Mouse (Mus musculus) forebrain, embryonic 14.5 days (tissue): ENCODE results near the gene Ccdc77. TPM values are rescaled to one million over a fixed set of nuclear protein-coding genes. Genes with fewer than 3 reads are reported as not detected.

Source experiments
- ATAC-seq: fragments of 200-750 bp; cut with Nextera tagmentation; 2 replicates; pipeline ENCODE4 v1.8.0; 2017; ENCODE audit warnings: mild to moderate bottlenecking, moderate library complexity
- DNase-seq: peaks from one replicate; pipeline ENCODE4 v3.0.0-alpha.2; 2015; ENCODE audit warnings: low spot score
- H3K27ac ChIP-seq: fragments of 300-500 bp; sonication (generic); 2 replicates; pipeline ENCODE4 v1.5.1; 2014; ENCODE audit warnings: low read depth, mild to moderate bottlenecking, control low read depth, low read length, moderate library complexity
- H3K27me3 ChIP-seq: fragments of 300-500 bp; sonication (generic); replicated peaks from 2 replicates; pipeline ENCODE4 v1.6.1; 2014; ENCODE audit warnings: low read length, control low read depth, mixed read lengths; ENCODE audit not compliant: control insufficient read depth, insufficient read depth
- H3K36me3 ChIP-seq: fragments of 300-500 bp; sonication (generic); 2 replicates; pipeline ENCODE4 v1.6.1; 2014; ENCODE audit warnings: low read length, control low read depth; ENCODE audit not compliant: control insufficient read depth, insufficient read depth
- H3K4me1 ChIP-seq: fragments of 300-500 bp; sonication (generic); 2 replicates; pipeline ENCODE4 v1.6.1; 2014; ENCODE audit warnings: antibody characterized with exemption, low read length, control low read depth; ENCODE audit not compliant: control insufficient read depth, insufficient read depth
- H3K4me2 ChIP-seq: fragments of 300-500 bp; sonication (generic); 2 replicates; pipeline ENCODE4 v1.6.1; 2014; ENCODE audit warnings: mild to moderate bottlenecking, control low read depth, low read length
- H3K4me3 ChIP-seq: fragments of 300-500 bp; sonication (generic); 2 replicates; pipeline ENCODE4 v1.5.1; 2014; ENCODE audit warnings: low read depth, low read length, control low read depth
- H3K9ac ChIP-seq: fragments of 300-500 bp; sonication (generic); 2 replicates; pipeline ENCODE4 v1.6.1; 2014; ENCODE audit warnings: mild to moderate bottlenecking, low read length, control low read depth, moderate library complexity
- H3K9me3 ChIP-seq: fragments of 300-500 bp; sonication (generic); replicated peaks from 2 replicates; pipeline ENCODE4 v1.6.1; 2016; ENCODE audit warnings: low read length, control low read depth, mixed read lengths; ENCODE audit not compliant: control insufficient read depth
- WGBS: fragments of 180-500 bp; shearing (Covaris S2); extraction: QIAGEN DNeasy Blood & Tissue Kit; methylation state at CpG from one replicate; pipeline ENCODE4 v1.1.7; 2014; 5-methylcytosine and 5-hydroxymethylcytosine counted together
- polyA plus RNA-seq: library from polyadenylated mRNA; unstranded; fragments of >200 nt; fragmentation: Nextera tagmentation; extraction: Ambion mirVana; gene quantifications from 2 replicates; pipeline ENCODE4 v1.2.1, GENCODE M21; 2014

The Ccdc77 gene
- polyA plus RNA-seq = 12.3 and 14.5 TPM in 2 replicates

DNA sequence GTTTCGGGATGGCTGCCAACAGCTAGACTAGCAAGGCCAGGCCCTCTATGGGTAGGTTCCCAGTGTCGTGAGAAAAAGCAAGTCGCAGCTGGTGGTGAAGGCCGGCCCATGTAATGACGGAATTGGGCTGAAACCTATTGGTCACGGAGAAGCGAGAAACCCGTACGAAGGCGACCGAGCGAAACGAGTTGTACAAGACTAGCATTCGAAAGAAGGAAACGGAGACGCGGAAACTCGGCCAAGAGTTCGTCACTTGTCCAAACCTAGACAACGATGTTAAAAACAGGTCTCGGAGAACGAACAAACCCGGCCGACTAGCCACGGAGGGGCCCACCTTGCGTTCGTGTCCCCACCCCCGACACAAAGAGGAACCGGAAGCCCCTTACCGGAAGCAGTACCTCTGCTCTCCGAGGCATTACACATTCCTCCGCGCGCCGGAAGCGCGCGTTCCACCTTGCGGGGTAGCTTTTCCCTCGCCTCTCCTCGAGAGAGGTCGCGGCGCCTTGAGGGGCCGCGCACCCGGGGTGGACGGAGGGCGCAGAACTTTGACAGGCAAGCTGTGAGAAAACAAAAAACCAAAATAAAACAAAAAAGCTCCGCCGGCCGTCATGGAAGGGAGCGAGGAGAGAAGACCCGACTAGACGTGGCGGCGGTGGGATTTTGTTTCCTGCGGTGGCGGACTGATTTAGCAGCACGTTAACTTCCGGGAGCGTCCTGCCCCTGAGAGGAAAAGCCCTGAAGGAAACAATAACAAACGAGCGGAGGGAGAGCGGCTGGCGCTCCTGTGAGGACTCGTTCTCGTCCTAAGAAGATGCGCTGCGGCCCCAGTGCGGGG is at the start of gene Ccdc77, which contains the start of gene Kdm5a:
TSS of gene Ccdc77 (minus strand) at position 687 of the 835 bp plus-strand sequence.
TSS of gene Kdm5a (plus strand) at position 437 of the 835 bp plus-strand sequence.
- H3K36me3 ChIP-seq = peaks cover 17% of the 10 kb centered on the region
- WGBS = under 1% methylated on average over 70 of the region's 71 CpGs
- peak within 1 kb of the TSS; percentile 94 for H3K27ac ChIP-seq
- peak within 1 kb of the TSS; percentile 95 for H3K4me3 ChIP-seq
- no peaks in the 10 kb centered on the region for H3K27me3 ChIP-seq
- peak within 1 kb of the TSS; percentile 93 for H3K9ac ChIP-seq
- H3K4me1 ChIP-seq = peaks cover 16% of the 10 kb centered on the region
- DNase-seq = peak; percentile 98
- peak within 1 kb of the TSS; percentile 93 for H3K4me2 ChIP-seq
- ATAC-seq = peak; percentile 98
- H3K9me3 ChIP-seq = no peaks in the 10 kb centered on the region

DNA sequence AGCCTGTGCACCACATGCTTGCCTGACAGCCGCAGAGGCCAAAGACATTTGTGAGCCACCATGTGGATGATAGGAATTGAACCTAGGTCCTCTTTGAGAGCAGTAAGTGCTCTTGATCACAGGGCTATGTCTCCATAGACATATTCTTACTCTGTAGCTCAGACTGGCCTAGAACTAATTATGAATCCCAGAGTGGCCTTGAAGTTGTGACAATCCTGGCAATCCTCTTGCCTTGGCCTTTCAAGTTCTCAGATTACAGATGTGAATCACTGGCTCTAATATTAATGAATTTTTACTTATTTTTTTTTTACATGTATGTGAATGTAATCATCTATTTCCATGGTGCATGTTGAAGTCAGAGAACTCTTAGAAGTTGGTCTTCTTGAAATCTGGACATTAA is 39.8 kb upstream of the Ccdc77 start:
- DNase-seq (no peak), ATAC-seq (no peak)
- peaks cover 78% of the 10 kb centered on the region for H3K36me3 ChIP-seq
- no peaks in the 10 kb centered on the region for H3K27me3 ChIP-seq
- WGBS = 100% methylated on average over 1 of the region's 1 CpGs
- H3K4me3 ChIP-seq = no peak overlapping the region
- H3K9me3 ChIP-seq = no peaks in the 10 kb centered on the region
- no peak overlapping the region for H3K9ac ChIP-seq
- no peak overlapping the region for H3K27ac ChIP-seq
- H3K4me2 ChIP-seq = no peak overlapping the region
- H3K4me1 ChIP-seq = no peaks in the 10 kb centered on the region

DNA sequence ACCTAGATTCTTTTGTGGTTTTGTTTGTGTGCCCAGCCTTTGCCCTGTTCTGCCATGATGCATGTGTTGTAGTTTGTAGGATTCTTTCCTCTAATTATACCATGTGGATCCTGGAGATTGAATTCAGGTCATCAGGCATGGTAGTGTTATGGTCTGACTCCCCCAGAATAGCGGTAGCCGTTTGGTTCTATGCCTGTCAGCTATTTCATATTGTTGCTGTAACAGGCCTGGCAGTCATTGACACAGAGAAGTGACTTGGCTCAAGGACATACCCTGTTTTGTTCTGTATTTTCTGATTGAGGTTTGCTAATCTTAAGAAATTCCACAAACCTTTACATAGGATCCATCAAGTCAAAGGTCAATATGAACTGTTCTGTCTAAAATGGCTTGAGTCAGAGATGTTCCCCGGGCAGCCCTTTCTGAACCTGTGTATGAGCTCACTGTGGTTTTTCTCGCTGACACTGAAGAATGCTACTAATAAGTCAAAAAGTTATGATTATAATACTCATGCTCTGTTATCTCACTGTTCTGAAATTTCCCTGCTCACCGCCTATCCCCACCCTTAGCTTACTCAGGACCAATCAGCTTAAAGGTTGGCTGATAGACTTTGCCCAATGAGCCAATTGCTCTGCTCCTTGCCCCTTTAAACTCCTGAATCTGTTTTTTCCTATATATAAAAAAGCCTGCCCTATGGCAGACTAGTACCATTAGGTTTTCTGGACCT is 31.6 kb upstream of the Ccdc77 start:
- Histone ChIP-seq H3K4me3 (no peak overlapping the region), H3K9ac (no peak overlapping the region), H3K27ac (no peak overlapping the region), H3K36me3 (peaks cover 77% of the 10 kb centered on the region), H3K27me3 (no peaks in the 10 kb centered on the region), H3K4me1 (no peaks in the 10 kb centered on the region), H3K4me2 (no peak overlapping the region), H3K9me3 (no peaks in the 10 kb centered on the region)
- ATAC-seq (no peak), DNase-seq (no peak)
- 94% methylated on average over 5 of the region's 5 CpGs for WGBS

DNA sequence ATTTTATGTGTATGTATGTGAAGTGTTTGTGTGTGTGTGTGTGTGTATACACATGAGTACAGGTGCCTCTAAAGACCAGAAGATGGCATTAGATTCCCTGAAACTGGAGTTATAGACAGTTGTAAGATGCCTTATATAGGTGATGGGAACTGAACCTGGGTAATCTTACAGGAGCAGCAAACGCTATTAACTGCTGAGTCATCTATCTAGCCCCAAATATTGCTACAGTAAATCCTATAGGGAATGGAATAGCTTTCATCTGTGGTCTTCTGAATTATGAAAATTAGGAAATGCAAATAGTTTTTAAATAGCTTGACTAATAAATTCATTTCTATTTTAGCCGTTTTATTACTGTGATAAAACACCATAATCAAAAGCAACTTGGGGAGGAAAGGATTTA is 28.6 kb upstream of the Ccdc77 start:
- no peak for DNase-seq
- Histone ChIP-seq H3K9me3 (no peaks in the 10 kb centered on the region), H3K4me1 (no peaks in the 10 kb centered on the region), H3K27me3 (no peaks in the 10 kb centered on the region), H3K4me2 (no peak overlapping the region), H3K9ac (no peak overlapping the region), H3K36me3 (peaks cover 76% of the 10 kb centered on the region), H3K27ac (no peak overlapping the region), H3K4me3 (no peak overlapping the region)
- 95% methylated on average over 2 of the region's 2 CpGs for WGBS
- ATAC-seq = no peak

DNA sequence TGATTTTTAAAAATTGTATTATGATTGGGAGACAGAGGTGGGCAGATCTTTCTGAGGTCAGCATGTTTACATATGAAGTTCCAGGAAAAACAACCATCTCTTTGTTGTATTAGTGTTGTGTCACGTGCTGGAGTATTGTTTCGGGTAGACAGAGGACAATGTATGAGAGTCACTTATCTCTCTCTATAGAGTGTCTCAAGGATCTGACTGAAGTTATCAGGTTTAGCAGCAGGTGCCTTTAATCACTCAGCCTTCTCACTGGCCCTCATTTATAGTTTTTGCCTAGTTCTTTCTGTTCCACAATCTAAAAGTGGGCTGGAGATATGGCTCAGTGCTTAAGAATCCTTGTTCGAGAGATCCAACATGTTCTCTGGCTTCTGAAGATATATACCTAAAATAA is 25.9 kb upstream of the Ccdc77 start:
- Histone ChIP-seq H3K9me3 (no peaks in the 10 kb centered on the region), H3K27me3 (no peaks in the 10 kb centered on the region), H3K9ac (no peak overlapping the region), H3K36me3 (peaks cover 62% of the 10 kb centered on the region), H3K4me2 (no peak overlapping the region), H3K27ac (no peak overlapping the region), H3K4me3 (no peak overlapping the region), H3K4me1 (no peaks in the 10 kb centered on the region)
- ATAC-seq (no peak), DNase-seq (no peak)
- WGBS = 85% methylated on average over 3 of the region's 3 CpGs

DNA sequence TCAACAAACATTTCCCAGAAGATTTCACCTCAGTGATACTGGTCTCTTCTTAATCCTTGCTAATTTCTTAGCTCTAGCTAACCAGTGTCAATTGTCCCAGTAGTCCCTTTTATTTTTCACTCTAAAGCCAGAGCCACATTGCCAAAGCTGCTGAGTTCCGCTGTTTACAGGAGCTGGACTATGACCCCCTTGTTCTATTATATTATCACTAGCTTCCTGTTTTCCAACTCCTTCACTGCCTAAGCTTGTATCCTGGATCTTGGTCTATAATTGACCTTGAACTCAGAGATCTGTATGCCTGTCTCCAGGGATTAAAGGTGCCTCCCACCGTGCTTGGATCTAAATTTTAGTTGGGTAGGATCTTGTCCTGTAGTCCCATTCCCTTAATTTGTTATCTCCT is 12.6 kb upstream of the Ccdc77 start:
- no peak for ATAC-seq
- H3K4me3 ChIP-seq = no peak overlapping the region
- H3K27ac ChIP-seq = no peak overlapping the region
- no peak overlapping the region for H3K4me2 ChIP-seq
- no peak for DNase-seq
- no peaks in the 10 kb centered on the region for H3K4me1 ChIP-seq
- H3K9me3 ChIP-seq = no peaks in the 10 kb centered on the region
- no peak overlapping the region for H3K9ac ChIP-seq
- WGBS = 92% methylated on average over 2 of the region's 2 CpGs
- H3K36me3 ChIP-seq = peaks cover 83% of the 10 kb centered on the region
- H3K27me3 ChIP-seq = no peaks in the 10 kb centered on the region

DNA sequence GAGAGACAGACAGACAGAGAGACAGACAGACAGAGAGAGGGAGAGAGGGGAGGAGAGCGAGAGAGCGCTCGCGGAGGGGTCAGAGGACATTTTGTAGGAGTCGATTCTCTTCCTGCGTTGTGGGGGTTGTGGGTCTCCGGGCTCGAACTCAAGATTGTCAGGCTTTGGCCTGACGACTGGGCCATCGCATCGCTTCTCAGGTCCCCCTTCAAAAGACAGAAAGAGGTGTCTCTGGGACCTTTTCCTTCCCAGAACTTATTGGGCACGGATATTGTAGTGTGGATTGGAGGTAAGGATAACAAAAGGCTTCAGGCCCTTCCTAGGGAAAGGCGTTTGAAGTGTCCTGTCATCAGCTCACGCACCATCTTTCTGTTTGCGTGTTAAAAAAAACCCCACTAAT is 877 bp upstream of the Ccdc77 start:
- Histone ChIP-seq H3K4me2 (peak overlapping the region; percentile 93), H3K4me1 (peaks cover 16% of the 10 kb centered on the region), H3K9ac (peak overlapping the region; percentile 93), H3K27me3 (no peaks in the 10 kb centered on the region), H3K27ac (no peak overlapping the region), H3K4me3 (peak overlapping the region; percentile 95), H3K9me3 (no peaks in the 10 kb centered on the region), H3K36me3 (peaks cover 29% of the 10 kb centered on the region)
- DNase-seq = no peak
- no peak for ATAC-seq
- WGBS = 6% methylated on average over 15 of the region's 15 CpGs

DNA sequence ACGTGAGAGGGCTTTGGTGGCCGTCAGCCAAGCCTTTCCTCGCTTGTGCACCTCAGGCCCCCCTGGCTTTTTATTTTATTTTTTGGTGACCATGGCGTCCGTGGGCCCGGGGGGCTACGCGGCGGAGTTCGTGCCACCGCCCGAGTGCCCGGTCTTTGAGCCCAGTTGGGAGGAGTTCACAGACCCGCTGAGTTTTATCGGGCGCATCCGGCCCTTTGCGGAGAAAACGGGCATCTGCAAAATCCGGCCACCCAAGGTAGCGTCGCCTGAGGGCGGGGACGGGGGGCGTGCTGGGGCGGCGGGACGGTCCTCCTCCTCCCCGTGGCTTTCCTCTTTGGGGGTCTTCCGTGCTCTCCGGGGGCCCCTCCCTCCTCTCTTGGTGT is 340 bp upstream of the Ccdc77 start:
- DNase-seq = no peak
- peak; percentile 16; the same call in 1 of the 2 replicates for ATAC-seq
- no peaks in the 10 kb centered on the region for H3K9me3 ChIP-seq
- peak overlapping the region; percentile 93 for H3K4me2 ChIP-seq
- peaks cover 16% of the 10 kb centered on the region for H3K4me1 ChIP-seq
- peak overlapping the region; percentile 95 for H3K4me3 ChIP-seq
- WGBS = under 1% methylated on average over 31 of the region's 31 CpGs
- H3K36me3 ChIP-seq = peaks cover 24% of the 10 kb centered on the region
- peak overlapping the region; percentile 93 for H3K9ac ChIP-seq
- H3K27me3 ChIP-seq = no peaks in the 10 kb centered on the region
- peak overlapping the region; percentile 94 for H3K27ac ChIP-seq
